Mouse (Mus musculus): ENCODE results near the gene Mbnl2.

The Mbnl2 gene

GRCm38 (mm10) chr14:120298439-120298838 is 23.0 kb downstream of the Mbnl2 start:
- peak in 1 of 2 experiments; percentile 13 for DNase-seq

- peak in 1 of 2 experiments; percentile 55 for DNase-seq
Observed at GRCm38 (mm10) chr14:120299716-120300115, 24.2 kb downstream of the Mbnl2 start.

- DNase-seq: no peak
Observed at GRCm38 (mm10) chr14:120300191-120300590, 24.7 kb downstream of the Mbnl2 start.

- no peak for DNase-seq
Observed at GRCm38 (mm10) chr14:120300814-120301213, 25.3 kb downstream of the Mbnl2 start.

GRCm38 (mm10) chr14:120302913-120303548 is 27.6 kb downstream of the Mbnl2 start:
- peak; percentile 58 to 62 for DNase-seq

GRCm38 (mm10) chr14:120306229-120306628 is 30.8 kb downstream of the Mbnl2 start:
- DNase-seq: no peak

GRCm38 (mm10) chr14:120307356-120307755 is 31.9 kb downstream of the Mbnl2 start:
- DNase-seq: no peak

- DNase-seq: no peak
Observed at GRCm38 (mm10) chr14:120307963-120308362, 32.5 kb downstream of the Mbnl2 start.

GRCm38 (mm10) chr14:120309691-120310090 is 34.2 kb downstream of the Mbnl2 start:
- DNase-seq: no peak

GRCm38 (mm10) chr14:120311330-120312097 is 36.0 kb downstream of the Mbnl2 start:
- DNase-seq: peak in 1 of 2 experiments; percentile 18

GRCm38 (mm10) chr14:120312661-120313406 is 37.4 kb downstream of the Mbnl2 start:
- peak in 1 of 2 experiments; percentile 48 for DNase-seq

- DNase-seq: peak in 1 of 2 experiments; percentile 18
Observed at GRCm38 (mm10) chr14:120313466-120313865, 38.0 kb downstream of the Mbnl2 start.

- peak in 1 of 2 experiments; percentile 32 for DNase-seq
Observed at GRCm38 (mm10) chr14:120315721-120316120, 40.3 kb downstream of the Mbnl2 start.

- peak in 1 of 2 experiments; percentile 58 for DNase-seq
Observed at GRCm38 (mm10) chr14:120318326-120318935, 43.0 kb downstream of the Mbnl2 start.

GRCm38 (mm10) chr14:120318974-120319731 is 43.7 kb downstream of the Mbnl2 start:
- peak in 1 of 2 experiments; percentile 40 for DNase-seq

GRCm38 (mm10) chr14:120322041-120322440 is 46.6 kb downstream of the Mbnl2 start:
- no peak for DNase-seq

GRCm38 (mm10) chr14:120323111-120323510 is 47.6 kb downstream of the Mbnl2 start:
- DNase-seq: no peak

- DNase-seq: no peak
Observed at GRCm38 (mm10) chr14:120324061-120324791, 48.8 kb downstream of the Mbnl2 start.

- DNase-seq: no peak
Observed at GRCm38 (mm10) chr14:120324883-120325480, 49.5 kb downstream of the Mbnl2 start.

- DNase-seq: no peak
Observed at GRCm38 (mm10) chr14:120325673-120326072, 50.2 kb downstream of the Mbnl2 start.

- DNase-seq: no peak
Observed at GRCm38 (mm10) chr14:120330454-120330853, 55.0 kb downstream of the Mbnl2 start.
